Mouse (Mus musculus) frontal cortex, postnatal 10 days (tissue): ENCODE data around the gene Kcnk1.
A peak's percentile ranks its signal among the peaks of the same experiment; 100 is the strongest.

ENCODE experiments used
- DNase-seq, 2 experiments: peaks; one replicate each; pipeline ENCODE4 v3.0.0; 2022; ENCODE audit warnings: low spot score in 2 of 2, mixed read lengths in 1 of 2

Gene Kcnk1

DNA sequence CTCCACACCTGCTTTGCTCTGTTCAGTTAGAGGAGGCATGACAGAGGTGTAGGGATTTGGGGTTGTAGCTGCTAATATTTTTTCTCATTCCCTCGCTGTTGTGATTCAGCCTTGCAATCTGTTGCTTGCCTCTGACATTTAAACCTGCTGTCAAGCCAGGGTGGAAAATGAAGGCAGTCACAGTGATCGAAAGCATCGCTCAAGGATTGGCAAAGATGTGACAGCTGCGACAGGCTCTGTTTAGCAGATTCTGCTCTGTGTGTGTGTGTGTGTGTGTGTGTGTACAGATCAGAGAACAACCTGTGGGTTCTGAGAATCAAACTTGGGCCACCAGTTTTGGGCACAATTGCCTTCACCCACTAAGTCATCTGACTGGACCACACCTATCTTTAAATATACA lies 50.8 kb downstream of the Kcnk1 start:
- no peak for DNase-seq

DNA sequence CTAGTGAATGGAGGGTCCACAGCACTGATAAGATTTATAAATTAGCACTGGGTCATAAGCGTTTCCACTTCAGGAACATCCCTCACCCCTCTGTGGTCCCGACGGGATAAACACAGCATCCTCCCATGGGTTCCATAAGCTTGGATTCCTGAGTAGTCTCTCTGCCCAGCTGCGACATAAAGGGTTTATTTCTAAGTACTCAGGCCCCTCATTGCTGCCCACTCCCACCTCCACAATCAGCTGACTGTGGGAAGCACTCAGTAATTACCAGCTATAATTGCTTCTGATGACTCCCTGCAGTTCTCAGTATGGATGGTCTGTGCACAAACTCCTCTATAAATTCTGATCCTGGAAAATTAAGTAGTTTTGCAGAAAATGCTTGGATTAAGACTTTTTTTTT lies 58.9 kb downstream of the Kcnk1 start:
- no peak for DNase-seq

DNA sequence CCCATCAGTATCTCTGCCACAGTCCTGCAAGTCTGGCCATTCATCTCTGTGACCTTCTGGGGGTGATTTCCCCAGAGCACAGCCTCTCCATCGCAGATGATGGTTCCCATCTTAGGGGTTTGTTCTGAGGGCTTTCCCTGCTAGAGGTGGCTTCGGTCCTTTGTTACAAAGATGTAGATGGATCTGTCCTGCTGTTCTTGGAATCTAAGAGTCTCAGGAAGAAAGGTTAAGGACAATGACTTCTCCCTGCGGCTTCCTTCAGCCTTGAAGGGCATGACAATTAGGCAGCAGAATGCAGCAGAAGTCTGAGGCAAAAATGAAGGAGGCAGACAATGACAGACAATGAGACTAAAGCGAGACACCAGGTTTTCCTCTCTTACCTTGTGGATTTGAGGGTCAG lies 63.9 kb downstream of the Kcnk1 start:
- DNase-seq: no peak

DNA sequence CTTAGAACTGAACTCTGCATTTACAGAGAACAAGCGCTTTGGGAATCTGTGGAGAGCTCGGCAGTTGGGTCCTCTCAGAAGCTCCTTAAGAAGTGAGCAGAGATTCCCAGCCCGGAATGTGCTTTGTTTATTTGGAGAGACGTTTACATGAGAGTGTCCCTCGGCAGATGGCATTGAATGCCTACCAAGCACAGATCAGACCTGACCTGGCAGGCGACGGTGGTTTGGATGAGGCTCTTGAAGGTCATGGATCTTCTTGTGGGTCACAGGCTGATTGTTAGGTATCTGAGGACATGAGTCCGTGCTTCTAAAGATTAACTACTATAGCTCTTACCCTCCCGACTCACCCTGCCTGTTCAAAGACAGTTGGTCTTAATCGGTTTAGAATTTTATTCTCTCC lies 67.9 kb downstream of the Kcnk1 start:
- DNase-seq: no peak

- DNase-seq: no peak
Observed at GRCm38 (mm10) chr8:126063832-126064409, 69.0 kb downstream of the Kcnk1 start.

DNA sequence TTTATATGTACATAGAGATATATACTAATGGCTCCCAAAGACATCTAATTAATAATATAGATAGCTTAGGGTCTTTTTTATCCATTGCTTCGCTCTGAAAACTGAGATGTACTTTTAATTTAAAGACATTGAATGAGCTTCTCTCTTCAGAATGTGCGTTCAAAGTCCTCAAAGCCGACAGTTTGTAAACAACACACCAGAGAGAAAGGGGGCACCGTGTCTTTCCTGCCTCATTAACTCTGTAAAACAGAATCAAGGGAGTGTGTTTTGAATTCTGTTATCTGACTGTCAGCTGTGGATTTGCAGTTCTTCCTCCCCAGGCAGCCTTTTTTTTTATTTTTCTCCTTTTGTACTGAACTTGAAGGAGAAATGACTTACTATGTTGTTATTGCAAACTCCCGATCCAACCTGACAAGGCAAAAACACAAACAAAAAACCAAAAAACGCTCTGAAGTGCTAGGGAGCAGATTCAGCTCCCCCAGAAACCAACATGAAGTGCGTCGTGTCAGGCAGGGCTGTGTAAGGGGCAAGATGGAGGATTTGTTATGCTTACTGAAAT lies 69.7 kb downstream of the Kcnk1 start:
- DNase-seq: no peak

DNA sequence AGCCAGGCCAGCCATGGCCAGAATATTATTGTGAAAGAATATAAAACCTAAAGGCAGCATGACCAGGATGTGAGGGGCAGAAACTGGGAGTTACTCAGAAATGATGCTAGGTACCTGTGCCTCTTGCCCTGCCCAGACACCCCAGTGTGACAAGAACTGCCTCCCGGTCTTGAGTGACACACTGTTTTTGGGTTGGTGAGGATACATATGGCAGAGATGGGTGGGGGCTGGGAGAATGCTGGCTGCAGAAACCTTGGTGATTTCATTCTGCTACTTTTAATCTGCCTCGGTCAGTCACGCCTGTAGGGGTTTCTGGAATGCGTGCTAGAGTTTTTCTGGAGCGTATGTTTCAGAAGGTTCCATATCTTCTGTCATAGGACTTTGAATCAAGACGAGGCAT lies 72.3 kb downstream of the Kcnk1 start:
- DNase-seq: no peak

- no peak for DNase-seq
Observed at GRCm38 (mm10) chr8:126068136-126068535, 73.2 kb downstream of the Kcnk1 start.

GRCm38 (mm10) chr8:126072678-126073077 lies 77.7 kb downstream of the Kcnk1 start:
- DNase-seq: no peak

- DNase-seq: peak; percentile 23 to 48
Observed at GRCm38 (mm10) chr8:126073141-126073740, 78.3 kb downstream of the Kcnk1 start.

DNA sequence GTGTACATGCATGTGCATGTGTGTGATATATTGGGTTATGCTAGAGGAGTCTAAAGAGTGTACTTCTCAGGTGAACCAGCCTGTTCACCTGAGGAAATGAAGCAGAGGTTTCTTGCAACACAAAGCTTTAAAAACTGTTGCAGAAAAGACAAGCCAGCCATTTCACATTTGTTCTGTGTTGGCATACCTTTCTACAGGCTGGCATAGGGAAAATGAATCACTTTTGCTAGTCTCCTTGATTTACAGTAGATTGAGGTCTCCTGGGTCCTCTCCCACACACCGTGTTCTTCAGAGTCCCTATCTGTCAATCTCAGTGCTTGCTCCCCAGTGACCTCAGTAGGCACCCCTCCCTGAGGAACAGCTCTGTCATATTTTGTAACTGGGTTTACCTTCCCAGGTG lies 79.1 kb downstream of the Kcnk1 start:
- DNase-seq: no peak

DNA sequence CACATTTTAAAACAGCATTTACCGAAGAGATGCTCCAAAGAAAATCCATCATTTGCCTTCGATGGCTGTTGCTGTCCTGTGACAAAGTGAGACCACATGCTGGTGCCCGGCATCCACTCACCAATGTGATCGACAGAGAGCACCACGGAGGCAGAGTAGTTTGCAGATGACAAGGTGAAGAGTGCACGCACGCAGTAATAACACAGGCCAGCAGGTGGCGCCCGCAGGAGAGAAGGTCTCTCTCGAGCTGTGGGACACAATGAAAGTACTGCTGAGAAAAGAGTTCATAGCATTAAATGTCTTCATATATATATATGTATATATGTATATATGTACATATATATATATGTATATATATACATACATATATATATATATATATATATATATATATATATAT lies 80.4 kb downstream of the Kcnk1 start:
- peak; percentile 29 to 63 for DNase-seq
